Mouse (Mus musculus) brain, embryonic 18.5 days (tissue): ENCODE measurements around the gene Lamp3.
"Not testable (repeated sequence)": the region's sequence is repeated elsewhere in the genome, so short reads cannot be mapped to it uniquely, and the experiment has no call there.

Experiments
- DNase-seq: peaks from one replicate; pipeline ENCODE4 v3.0.0-alpha.2; 2012; ENCODE audit warnings: low read depth, low spot score

The Lamp3 gene

DNA sequence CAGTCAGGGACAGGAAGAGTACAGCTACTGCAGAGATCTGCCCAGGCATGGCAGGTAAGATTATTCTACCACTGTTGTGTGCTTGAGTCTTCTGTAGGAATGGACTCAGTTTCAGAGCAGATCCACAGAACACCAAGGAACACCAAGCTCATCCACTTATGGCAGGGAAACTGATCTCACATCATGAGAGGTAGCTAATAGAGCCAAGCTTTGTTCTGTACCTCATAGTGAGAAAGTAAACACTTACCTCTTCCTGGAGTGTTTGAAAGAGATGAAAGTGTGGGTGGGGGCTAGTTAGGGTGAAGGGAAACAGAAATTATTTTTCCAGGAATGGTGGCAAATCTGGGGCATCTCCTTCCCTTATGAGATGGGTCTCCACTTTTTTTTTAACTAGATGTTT, at the start of gene Lamp3:
Lamp3 (minus strand) TSS at position 160 of the 400 bp plus-strand sequence.
- no peak for DNase-seq

DNA sequence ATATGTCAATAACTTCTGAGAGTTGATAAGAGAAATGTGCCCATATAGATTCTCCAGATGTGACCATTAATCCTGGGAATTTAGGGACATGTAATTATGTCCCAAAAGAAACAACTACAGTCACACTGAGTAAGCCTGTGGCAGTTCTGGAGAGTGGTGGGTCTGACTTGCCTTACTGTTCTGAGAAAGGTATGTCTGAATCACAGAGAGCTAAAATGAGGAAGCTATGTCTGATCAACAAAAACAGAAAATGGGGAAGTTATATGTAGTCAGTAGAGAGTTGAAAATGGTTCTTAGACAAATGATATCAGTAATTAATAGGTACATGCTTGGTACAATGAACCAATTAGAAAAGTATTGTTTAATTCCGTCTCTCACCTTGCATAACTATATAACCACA, 26.7 kb upstream of the Lamp3 start:
- DNase-seq = no peak

DNA sequence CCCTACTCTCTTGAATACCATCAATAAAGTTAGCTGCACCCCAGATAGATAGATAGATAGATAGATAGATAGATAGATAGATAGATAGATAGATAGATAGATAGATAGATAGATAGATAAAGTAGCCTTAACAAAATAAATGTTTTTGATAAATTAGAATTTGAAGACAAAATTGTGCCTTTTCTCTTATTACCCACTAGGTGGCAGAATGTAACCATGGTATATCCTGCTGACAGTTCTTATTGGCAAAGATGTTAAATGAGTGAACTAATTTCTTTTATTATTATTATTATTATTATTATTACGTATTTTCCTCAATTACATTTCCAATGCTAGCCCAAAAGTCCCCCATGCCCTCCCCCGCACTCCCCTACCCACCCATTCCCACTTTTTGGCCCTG, 18.0 kb upstream of the Lamp3 start:
- DNase-seq = not testable (repeated sequence)

DNA sequence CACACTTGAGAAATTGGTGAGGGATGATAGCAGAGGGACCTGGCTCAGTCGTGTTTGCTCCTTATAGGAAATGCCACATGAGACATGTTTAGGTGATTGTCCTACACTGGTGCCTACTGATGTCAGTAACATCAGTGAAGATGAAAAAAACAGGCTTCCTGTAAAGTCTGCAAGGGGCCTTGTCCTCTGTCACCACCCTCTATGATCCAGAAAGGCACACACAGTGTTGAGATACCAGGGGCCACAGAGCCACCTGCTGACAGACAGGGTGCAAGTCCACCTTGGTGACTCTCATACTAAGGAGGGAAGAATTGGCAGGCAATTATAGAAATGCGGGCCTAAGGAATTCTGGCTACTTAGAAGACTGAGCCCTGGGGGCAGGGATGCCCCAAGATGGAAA, 14.8 kb upstream of the Lamp3 start:
- no peak for DNase-seq

DNA sequence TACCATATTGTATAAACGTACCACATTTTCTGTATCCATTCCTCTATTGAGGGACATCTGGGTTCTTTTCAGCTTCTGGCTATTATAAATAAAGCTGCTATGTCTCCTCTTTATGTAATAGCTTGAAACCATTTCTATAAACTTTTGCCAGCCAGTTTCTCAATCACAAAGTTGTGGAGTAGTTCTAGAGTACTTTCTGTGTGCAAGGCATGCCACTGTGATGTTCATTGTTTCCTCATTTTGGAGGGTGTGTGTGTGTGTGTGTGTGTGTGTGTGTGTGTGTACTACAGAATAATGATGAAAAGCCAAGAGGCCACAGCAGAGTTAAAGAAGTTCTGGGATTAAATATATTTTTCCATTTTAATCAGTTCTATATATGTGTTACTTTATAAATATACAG, 1.2 kb upstream of the Lamp3 start:
- DNase-seq = no peak

DNA sequence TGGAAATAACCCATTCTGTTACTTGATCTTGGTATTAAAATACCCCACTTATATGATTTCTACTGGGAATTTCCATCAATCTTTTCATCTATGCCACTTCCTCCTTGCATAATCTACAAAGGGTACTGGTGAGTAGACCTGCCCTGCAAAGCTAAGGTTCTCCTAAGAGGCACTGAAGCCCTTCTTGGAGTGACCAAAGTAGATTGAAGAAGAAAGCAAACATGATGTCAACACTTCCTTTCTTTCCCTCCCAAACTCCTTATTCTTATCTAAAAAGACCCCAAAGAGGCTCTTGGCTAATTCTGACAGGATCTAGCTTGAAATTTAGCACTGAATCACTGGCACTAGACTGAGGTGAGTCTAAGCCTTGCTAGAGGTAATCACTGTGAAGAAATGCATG, 7.0 kb downstream of the Lamp3 start:
- DNase-seq = no peak

DNA sequence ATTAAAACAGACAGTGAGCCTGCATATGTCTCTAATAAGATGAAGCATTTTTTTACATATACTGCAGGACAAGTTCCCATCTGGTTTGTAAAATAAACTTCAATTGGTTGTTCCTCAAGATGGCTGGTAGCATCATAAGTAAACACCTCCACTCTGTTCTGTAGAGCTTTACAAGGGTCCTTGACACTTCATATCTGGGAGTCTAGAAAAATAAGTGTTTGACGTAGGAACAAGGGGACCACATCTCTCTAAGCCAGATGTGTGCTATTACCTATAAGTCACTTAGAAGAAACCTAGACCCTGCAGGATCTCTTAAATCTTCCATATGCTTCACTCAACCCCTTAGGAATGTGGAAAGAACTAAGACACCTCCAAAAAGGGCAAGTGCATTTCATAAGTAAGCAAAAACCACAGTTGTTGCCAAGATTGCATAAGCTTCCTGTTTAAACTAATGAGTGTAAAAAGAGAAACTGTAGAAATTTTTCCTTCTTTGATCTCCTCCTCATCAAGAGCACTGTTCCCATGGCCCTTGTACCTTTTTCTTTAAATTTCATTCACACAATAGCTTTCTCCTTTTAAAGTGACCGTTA, 35.3 kb downstream of the Lamp3 start:
- DNase-seq = no peak

DNA sequence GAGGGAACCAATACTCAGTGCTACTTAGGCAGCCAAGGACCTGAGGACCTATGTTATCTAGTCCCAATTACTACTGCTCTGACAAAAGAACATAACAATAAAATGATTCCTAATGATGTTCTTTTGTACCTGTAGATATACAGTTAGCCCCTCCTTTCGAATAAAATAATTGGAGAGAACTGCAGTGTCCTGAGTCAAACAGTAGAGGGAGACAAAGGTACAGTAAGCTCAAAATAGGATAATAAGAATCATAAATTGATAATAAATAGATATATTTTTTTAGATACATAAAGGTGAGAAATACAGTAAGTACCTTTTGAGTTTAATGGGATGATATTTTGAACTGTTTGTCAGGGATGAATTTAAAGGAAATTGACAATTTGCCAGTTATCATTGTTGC, 39.9 kb downstream of the Lamp3 start:
- no peak for DNase-seq

DNA sequence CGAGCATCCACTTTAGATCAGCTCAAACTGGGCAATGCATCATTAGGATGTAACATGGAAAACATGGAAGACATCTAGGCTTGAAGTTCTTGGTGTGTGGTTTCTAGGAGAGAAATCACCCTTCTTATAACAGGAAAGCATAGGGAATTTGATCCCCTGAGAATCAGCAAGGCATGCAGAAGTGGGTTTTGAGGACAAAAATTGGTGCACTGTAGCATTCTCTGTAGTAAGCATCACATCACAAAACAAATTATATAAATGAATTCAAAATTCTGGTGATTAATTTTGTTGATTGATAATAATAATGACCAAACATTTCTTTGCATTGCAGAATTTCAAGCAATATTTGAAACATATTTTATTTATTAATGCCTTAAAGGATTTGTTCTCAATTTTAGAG, 76.4 kb downstream of the Lamp3 start, which contains the start of gene Olfr171:
Olfr171 (minus strand) TSS at position 101 of the 400 bp plus-strand sequence.
- DNase-seq = no peak

DNA sequence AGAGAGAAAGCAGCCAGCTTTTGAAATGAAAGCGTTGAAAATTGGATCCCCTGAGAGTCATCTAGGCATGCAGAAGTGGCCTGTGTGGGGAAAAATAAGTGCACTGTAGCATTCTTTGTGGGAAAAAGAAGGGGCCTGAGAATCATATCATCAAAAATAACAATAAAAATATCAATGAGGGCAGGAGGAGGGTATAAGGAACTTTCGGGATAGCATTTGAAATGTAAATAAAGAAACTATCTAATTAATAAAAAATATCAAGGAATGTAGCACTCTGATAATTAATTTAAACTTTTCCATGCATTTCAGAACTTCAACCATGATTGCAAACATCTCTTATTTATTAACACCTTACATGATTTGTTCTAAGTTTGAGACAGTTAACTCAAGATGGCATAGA, 94.4 kb downstream of the Lamp3 start, which contains the start of gene Olfr170:
Olfr170 (minus strand) TSS at position 101 of the 400 bp plus-strand sequence.
- not testable (repeated sequence) for DNase-seq
